Mouse (Mus musculus) hindbrain, embryonic 15.5 days (tissue): ENCODE measurements at regions not wholly inside any gene's neighbourhood (a gene's known extent, or its start where the extent isn't known, plus 50 kb on each side); places are given as distances from the start of the nearest gene placed in this dataset.
A peak's percentile ranks its signal among the peaks of the same experiment; 100 is the strongest.

Source experiments
- ATAC-seq: fragments of 200-750 bp; cut with Nextera tagmentation; 2 replicates; pipeline ENCODE4 v1.8.0; 2017; ENCODE audit warnings: low read depth, moderate number of reproducible peaks, moderate TSS enrichment; ENCODE audit not compliant: low FRiP score
- H3K27ac ChIP-seq: fragments of 300-500 bp; sonication (generic); replicated peaks from 2 replicates; pipeline ENCODE4 v1.5.1; 2015; ENCODE audit warnings: mild to moderate bottlenecking, inconsistent platforms
- H3K27me3 ChIP-seq: fragments of 300-500 bp; sonication (generic); 2 replicates; pipeline ENCODE4 v1.6.1; 2015; ENCODE audit warnings: control low read depth, inconsistent platforms
- H3K36me3 ChIP-seq: fragments of 300-500 bp; sonication (generic); 2 replicates; pipeline ENCODE4 v1.6.1; 2015; ENCODE audit warnings: control low read depth, inconsistent platforms
- H3K4me1 ChIP-seq: fragments of 300-500 bp; sonication (generic); replicated peaks from 2 replicates; pipeline ENCODE4 v1.6.1; 2015; ENCODE audit warnings: control low read depth, inconsistent platforms
- H3K4me2 ChIP-seq: fragments of 300-500 bp; sonication (generic); 2 replicates; pipeline ENCODE4 v1.6.1; 2015; ENCODE audit warnings: moderate library complexity, mild to moderate bottlenecking, inconsistent platforms
- H3K4me3 ChIP-seq: fragments of 300-500 bp; sonication (generic); 2 replicates; pipeline ENCODE4 v1.5.1; 2015; ENCODE audit warnings: mild to moderate bottlenecking, inconsistent platforms
- H3K9ac ChIP-seq: fragments of 300-500 bp; sonication (generic); 2 replicates; pipeline ENCODE4 v1.6.1; 2015; ENCODE audit warnings: inconsistent platforms
- H3K9me3 ChIP-seq: fragments of 300-500 bp; sonication (generic); 2 replicates; pipeline ENCODE4 v1.6.1; 2016; ENCODE audit warnings: control low read depth, inconsistent platforms
- WGBS: fragments of 180-500 bp; shearing (Covaris S2); methylation state at CpG from one replicate; pipeline ENCODE4 v1.1.7; 2015; 5-methylcytosine and 5-hydroxymethylcytosine counted together

- no peak overlapping the region for H3K27ac ChIP-seq
- peak overlapping the region; percentile 40 for H3K4me3 ChIP-seq
- no peak overlapping the region for H3K9ac ChIP-seq
- peak overlapping the region; percentile 84 for H3K4me2 ChIP-seq
- no peaks in the 10 kb centered on the region for H3K36me3 ChIP-seq
- H3K9me3 ChIP-seq, result no peaks in the 10 kb centered on the region
- H3K4me1 ChIP-seq, result peaks cover 33% of the 10 kb centered on the region
- WGBS, result 20% methylated on average over 9 of the region's 9 CpGs
- H3K27me3 ChIP-seq, result peaks cover 18% of the 10 kb centered on the region
- no peak for ATAC-seq
Observed at GRCm38 (mm10) chr3:9345885-9346284, 264.0 kb downstream of the Zfp704 start.

DNA sequence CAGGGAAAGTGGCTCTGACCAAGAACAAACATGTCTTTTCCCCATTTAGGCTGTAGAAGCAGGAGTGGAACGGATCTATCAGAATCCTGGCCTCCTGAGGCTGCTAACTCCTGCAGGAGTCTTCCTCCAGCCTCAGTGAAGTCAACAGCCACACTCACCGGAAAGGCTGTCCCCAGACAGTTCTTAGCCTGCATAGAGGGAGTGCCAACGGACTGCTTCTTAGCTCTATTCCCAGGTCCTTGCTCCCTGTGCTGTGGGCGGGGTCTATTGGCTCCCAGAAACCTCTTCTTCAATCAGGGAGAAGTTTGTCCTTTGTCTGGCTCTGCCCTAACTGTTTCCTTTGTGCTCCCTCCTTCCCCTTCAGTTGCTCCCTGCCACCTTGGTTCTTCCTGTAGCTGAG, 266.3 kb downstream of the Zfp704 start:
- Histone ChIP-seq H3K4me1 (peaks cover 44% of the 10 kb centered on the region), H3K4me3 (no peak overlapping the region), H3K4me2 (no peak overlapping the region), H3K27ac (no peak overlapping the region), H3K27me3 (peaks cover 14% of the 10 kb centered on the region), H3K9ac (no peak overlapping the region), H3K9me3 (no peaks in the 10 kb centered on the region), H3K36me3 (no peaks in the 10 kb centered on the region)
- ATAC-seq, result no peak
- 11% methylated on average over 4 of the region's 4 CpGs for WGBS

DNA sequence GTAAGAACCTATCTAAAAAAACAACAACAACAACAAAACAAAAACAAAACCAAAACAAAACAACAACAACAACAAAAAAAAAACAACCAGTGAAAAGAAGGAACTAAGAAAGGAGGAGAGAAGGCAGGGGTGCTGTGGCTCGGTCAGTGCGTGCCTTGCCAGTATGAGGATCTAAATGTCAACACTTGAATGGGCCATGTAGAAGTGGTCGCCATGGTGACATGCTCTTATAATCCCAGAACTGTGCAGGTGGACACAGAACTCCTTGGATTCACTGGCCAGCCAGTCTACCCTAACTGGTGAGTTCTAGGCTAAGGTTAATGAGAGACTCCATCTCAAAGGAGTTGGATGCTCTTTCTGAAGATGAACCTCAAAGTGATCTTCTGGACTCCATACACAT, 267.7 kb downstream of the Zfp704 start:
- peaks cover 18% of the 10 kb centered on the region for H3K27me3 ChIP-seq
- ATAC-seq, result no peak
- peaks cover 39% of the 10 kb centered on the region for H3K4me1 ChIP-seq
- H3K4me3 ChIP-seq, result no peak overlapping the region
- no peak overlapping the region for H3K9ac ChIP-seq
- H3K4me2 ChIP-seq, result no peak overlapping the region
- H3K9me3 ChIP-seq, result no peaks in the 10 kb centered on the region
- 83% methylated on average over 3 of the region's 3 CpGs for WGBS
- H3K27ac ChIP-seq, result no peak overlapping the region
- no peaks in the 10 kb centered on the region for H3K36me3 ChIP-seq

DNA sequence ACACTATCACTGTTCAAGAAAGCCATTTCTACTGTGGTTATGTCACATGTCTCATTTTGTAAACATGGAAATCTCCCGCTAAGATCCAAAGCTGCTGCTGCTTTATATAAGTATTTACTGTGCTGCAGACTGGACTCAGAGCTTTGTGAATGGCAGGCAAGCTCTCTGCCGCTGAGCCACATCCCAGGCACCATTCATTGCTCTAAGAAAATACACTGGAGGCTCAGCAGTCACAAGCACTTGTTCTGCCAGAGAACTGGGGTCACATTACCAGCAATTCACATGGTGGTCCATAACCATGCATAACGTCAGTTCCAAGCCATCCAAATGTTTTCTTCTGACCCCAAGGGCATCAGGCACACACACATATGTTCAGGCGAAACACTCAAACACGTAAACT, 268.2 kb downstream of the Zfp704 start:
- Histone ChIP-seq H3K4me3 (no peak overlapping the region), H3K27me3 (peaks cover 18% of the 10 kb centered on the region), H3K9ac (no peak overlapping the region), H3K9me3 (no peaks in the 10 kb centered on the region), H3K4me2 (peak overlapping the region; percentile 64; the same call in 1 of the 2 replicates), H3K36me3 (no peaks in the 10 kb centered on the region), H3K4me1 (peaks cover 35% of the 10 kb centered on the region), H3K27ac (no peak overlapping the region)
- 52% methylated on average over 5 of the region's 5 CpGs for WGBS
- no peak for ATAC-seq

DNA sequence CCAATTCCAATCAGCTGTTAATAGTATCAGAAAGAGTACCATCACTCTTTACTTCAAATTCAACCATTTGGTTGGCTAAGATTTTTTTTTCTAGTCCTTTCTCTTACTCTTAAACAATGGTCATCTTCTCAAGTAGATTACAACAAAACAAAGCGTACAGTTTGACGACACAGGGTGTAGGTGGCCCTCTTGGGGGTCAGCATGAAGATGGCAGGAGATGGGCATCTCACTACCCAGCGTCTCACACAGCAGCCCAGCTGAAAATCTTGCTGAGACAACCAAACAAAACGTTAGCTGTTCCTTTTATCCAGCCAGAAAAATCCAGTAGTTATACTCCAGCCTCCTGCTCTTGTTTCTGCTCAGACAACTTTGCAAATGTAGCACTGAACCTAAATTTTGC, 268.6 kb downstream of the Zfp704 start:
- Histone ChIP-seq H3K9ac (peak overlapping the region; percentile 27; the same call in 1 of the 2 replicates), H3K4me2 (peak overlapping the region; percentile 64), H3K9me3 (no peaks in the 10 kb centered on the region), H3K4me3 (peak overlapping the region; percentile 35), H3K4me1 (peaks cover 31% of the 10 kb centered on the region), H3K27ac (no peak overlapping the region), H3K36me3 (no peaks in the 10 kb centered on the region), H3K27me3 (peaks cover 18% of the 10 kb centered on the region)
- 25% methylated on average over 4 of the region's 4 CpGs for WGBS
- 0 out of 2 replicates have a peak, but pooled peaks have one; percentile 43 for ATAC-seq

DNA sequence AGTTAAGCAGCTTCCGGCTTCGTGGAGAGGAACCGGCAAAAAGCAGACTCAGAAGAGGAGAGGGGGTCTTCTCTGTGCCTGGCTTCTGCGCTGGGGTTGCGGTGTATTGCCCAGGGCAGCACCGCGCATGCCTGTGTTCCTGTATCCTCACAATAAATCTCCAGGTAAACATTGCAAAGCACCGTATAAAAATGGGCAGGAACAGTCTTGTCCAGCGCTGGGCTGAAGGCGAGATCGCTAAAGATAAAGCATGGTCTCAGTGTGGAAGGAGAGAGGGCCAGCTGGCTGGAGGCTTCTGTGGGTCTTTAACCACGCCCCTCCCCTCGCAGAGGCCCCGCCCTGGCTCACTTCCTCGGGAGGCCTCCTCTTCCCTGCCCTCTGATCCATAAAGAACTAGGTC, 269.1 kb downstream of the Zfp704 start:
- 1% methylated on average over 15 of the region's 15 CpGs for WGBS
- Histone ChIP-seq H3K4me2 (peak overlapping the region; percentile 64), H3K27me3 (peaks cover 18% of the 10 kb centered on the region), H3K27ac (peak overlapping the region; percentile 18; the same call in 1 of the 2 replicates), H3K9me3 (no peaks in the 10 kb centered on the region), H3K4me3 (peak overlapping the region; percentile 35), H3K4me1 (peaks cover 27% of the 10 kb centered on the region), H3K36me3 (no peaks in the 10 kb centered on the region), H3K9ac (peak overlapping the region; percentile 27)
- ATAC-seq, result peak; percentile 78

DNA sequence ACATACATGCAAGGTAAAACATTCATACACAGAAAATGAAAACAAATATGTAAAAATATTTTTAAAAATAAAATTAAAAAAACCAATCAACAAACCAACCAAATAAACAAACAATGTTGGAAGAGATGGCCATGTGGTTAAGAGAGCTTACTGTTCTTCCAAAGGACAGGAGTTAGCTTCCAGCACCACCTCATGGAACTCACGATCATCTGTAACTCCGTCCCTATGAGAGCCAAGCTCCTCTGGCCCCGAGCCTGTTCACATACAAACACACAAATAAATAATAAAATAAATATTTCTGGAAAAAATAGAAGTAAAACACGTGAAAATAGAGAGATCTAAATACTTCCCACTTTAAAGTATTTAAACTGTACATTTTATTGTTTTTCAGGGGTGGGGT, 269.5 kb downstream of the Zfp704 start:
- H3K36me3 ChIP-seq, result no peaks in the 10 kb centered on the region
- H3K27ac ChIP-seq, result no peak overlapping the region
- H3K4me3 ChIP-seq, result peak overlapping the region; percentile 35
- H3K4me1 ChIP-seq, result peaks cover 26% of the 10 kb centered on the region; the same call in 1 of the 2 replicates
- H3K9ac ChIP-seq, result peak overlapping the region; percentile 27
- 21% methylated on average over 4 of the region's 4 CpGs for WGBS
- no peak for ATAC-seq
- peak overlapping the region; percentile 64 for H3K4me2 ChIP-seq
- no peaks in the 10 kb centered on the region for H3K9me3 ChIP-seq
- peaks cover 13% of the 10 kb centered on the region for H3K27me3 ChIP-seq

GRCm38 (mm10) chr3:9339669-9340068, 270.2 kb downstream of the Zfp704 start:
- no peaks in the 10 kb centered on the region for H3K9me3 ChIP-seq
- no peaks in the 10 kb centered on the region for H3K36me3 ChIP-seq
- no peak overlapping the region for H3K9ac ChIP-seq
- no peak overlapping the region for H3K4me3 ChIP-seq
- no peak overlapping the region for H3K4me2 ChIP-seq
- ATAC-seq, result no peak
- no peak overlapping the region for H3K27ac ChIP-seq
- H3K27me3 ChIP-seq, result peaks cover 7% of the 10 kb centered on the region; the same call in 1 of the 2 replicates
- WGBS, result 87% methylated on average over 4 of the region's 4 CpGs
- H3K4me1 ChIP-seq, result peaks cover 28% of the 10 kb centered on the region

GRCm38 (mm10) chr3:9335580-9335979, 274.3 kb downstream of the Zfp704 start:
- H3K4me3 ChIP-seq, result no peak overlapping the region
- H3K36me3 ChIP-seq, result no peaks in the 10 kb centered on the region
- H3K4me1 ChIP-seq, result peaks cover 18% of the 10 kb centered on the region
- H3K27ac ChIP-seq, result no peak overlapping the region
- H3K4me2 ChIP-seq, result no peak overlapping the region
- ATAC-seq, result no peak
- peaks cover 4% of the 10 kb centered on the region; the same call in 1 of the 2 replicates for H3K27me3 ChIP-seq
- 48% methylated on average over 4 of the region's 4 CpGs for WGBS
- H3K9ac ChIP-seq, result no peak overlapping the region
- H3K9me3 ChIP-seq, result no peaks in the 10 kb centered on the region
